Mouse (Mus musculus) T-cell, adult 2 months (primary cell): Measurements from ENCODE around the gene Vegfc.

Source experiments
- DNase-seq: peaks from one replicate; pipeline ENCODE4 v3.0.0; 2022; ENCODE audit warnings: low spot score

Vegfc gene

GRCm38 (mm10) chr8:54216250-54216649, 138.8 kb downstream of the Vegfc start:
- DNase-seq = no peak

GRCm38 (mm10) chr8:54228801-54229204, 151.4 kb downstream of the Vegfc start:
- no peak for DNase-seq

GRCm38 (mm10) chr8:54230638-54231037, 153.2 kb downstream of the Vegfc start:
- no peak for DNase-seq

DNA sequence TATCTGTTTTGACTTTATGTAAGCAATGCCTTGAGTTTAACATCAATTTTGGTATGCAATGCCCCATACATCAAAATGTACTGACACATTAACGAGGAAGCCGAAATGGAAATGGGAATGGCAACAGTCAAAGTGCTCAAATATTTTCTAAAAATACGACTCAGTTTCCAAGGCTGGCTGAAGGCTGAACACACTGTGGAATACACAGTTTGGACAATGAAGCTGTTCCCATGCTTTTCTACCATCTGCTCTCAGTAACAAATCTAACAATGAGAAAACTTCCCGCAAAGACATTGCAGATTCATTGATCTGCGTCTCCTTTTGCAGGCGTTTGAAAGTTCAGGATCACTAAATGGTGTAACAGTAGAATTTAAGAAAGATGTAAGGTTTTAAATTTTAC, 155.9 kb downstream of the Vegfc start:
- no peak for DNase-seq
